Mouse (Mus musculus): ENCODE results near the gene 4930578C19Rik. TPM values are rescaled to one million over a fixed set of nuclear protein-coding genes. Genes with fewer than 3 reads are reported as not detected.

Gene 4930578C19Rik
- 0.16 and 0.28 TPM in 2 replicates for polyA plus RNA-seq (2012; rRNA removed)

DNA sequence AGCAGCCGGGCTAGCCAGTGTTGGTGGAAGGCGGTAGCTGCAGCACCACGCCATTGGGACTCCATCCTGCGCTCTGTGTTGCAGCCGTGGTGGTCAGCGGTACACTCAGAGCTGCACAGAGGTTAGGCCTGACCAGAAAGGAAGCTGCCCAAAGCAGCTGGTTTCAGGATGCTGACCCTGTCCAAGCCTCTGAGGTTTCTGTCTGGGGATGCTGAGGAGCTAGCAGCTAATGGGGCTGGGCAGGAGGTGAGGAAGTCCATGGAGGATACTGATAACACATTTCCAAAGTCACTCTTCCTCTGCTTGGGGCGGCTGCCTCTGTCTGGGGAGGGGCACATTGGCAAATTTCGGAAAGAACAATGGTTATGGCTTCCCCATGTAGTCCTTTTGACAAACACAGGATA, at the start of gene 4930578C19Rik:
Gene 4930578C19Rik (minus strand): TSS at position 200 of the 404 bp plus-strand sequence.
- Histone ChIP-seq H3K4me1 (ENCODE audit: control insufficient read depth, insufficient read depth, low read length) (no peaks in the 10 kb centered on the region), H3K4me3 (ENCODE audit: control insufficient read depth, low read depth, low read length) (no peak within 1 kb of the TSS), H3K27me3 (ENCODE audit: control insufficient read depth, insufficient read depth, low read length) (no peaks in the 10 kb centered on the region), H3K27ac (ENCODE audit: control insufficient read depth, insufficient read depth, low read depth, low read length) (no peak within 1 kb of the TSS), H3K36me3 (ENCODE audit: control insufficient read depth, insufficient read depth, low read length) (no peaks in the 10 kb centered on the region)
- TF ChIP-seq POLR2A (IDR thresholded peaks at IDR 0.05; ENCODE audit: control insufficient read depth, low read depth, low read length) (no peak), CTCF (IDR thresholded peaks at IDR 0.05; ENCODE audit: control insufficient read depth, insufficient read depth, insufficient replicate concordance, low read depth, low read length) (no peak)

DNA sequence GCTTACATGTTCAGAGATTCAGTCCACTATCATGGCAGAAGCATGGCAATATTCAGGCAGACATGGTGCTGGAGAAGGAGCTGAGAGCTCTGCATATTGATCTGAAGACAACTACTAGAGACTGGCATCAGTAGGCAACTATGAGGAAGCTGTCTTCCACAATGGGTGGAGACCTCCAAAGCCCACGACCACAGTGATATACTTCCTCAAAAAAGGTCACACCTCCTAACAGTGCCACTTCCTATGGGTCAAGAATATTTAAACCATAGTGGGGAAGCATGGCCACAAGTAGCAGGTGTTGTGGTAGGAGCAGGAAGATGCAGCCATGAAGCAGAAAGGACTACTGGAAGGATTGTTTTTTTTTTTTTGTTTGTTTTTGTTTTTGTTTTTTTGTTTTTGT, 6.5 kb upstream of the 4930578C19Rik start:
- Histone ChIP-seq H3K4me3 (ENCODE audit: control insufficient read depth, low read depth, low read length) (no peak overlapping the region), H3K4me1 (ENCODE audit: control insufficient read depth, insufficient read depth, low read length) (no peaks in the 10 kb centered on the region), H3K27ac (ENCODE audit: control insufficient read depth, insufficient read depth, low read depth, low read length) (no peak overlapping the region), H3K36me3 (ENCODE audit: control insufficient read depth, insufficient read depth, low read length) (no peaks in the 10 kb centered on the region), H3K27me3 (ENCODE audit: control insufficient read depth, insufficient read depth, low read length) (no peaks in the 10 kb centered on the region)
- no peak for TF ChIP-seq CTCF (IDR thresholded peaks at IDR 0.05; ENCODE audit: control insufficient read depth, insufficient read depth, insufficient replicate concordance, low read depth, low read length)
- TF ChIP-seq POLR2A (IDR thresholded peaks at IDR 0.05; ENCODE audit: control insufficient read depth, low read depth, low read length) = no peak

DNA sequence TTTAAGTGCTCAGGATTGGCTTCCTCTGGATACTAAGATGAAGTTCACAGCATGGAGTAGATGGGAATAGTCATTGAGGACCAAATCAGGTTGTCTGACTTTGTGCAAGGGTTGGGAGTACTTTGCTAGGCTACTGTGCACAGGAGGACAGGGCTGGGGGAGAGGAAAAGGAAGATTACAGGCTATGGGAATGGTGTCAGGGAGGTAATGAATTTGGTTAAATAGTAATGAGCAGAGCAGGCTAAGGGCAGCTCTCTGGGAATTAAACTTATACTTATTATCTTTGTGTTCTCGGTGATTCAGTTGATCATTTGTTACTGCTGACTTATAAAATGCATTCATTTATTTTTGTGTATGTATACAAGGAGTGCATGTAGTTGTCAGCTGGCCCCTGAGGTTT, 1.7 kb upstream of the 4930578C19Rik start:
- H3K27me3 ChIP-seq (ENCODE audit: control insufficient read depth, insufficient read depth, low read length) = no peaks in the 10 kb centered on the region
- no peaks in the 10 kb centered on the region for H3K4me1 ChIP-seq (ENCODE audit: control insufficient read depth, insufficient read depth, low read length)
- no peak overlapping the region for H3K4me3 ChIP-seq (ENCODE audit: control insufficient read depth, low read depth, low read length)
- H3K36me3 ChIP-seq (ENCODE audit: control insufficient read depth, insufficient read depth, low read length) = no peaks in the 10 kb centered on the region
- H3K27ac ChIP-seq (ENCODE audit: control insufficient read depth, insufficient read depth, low read depth, low read length) = no peak overlapping the region
- TF ChIP-seq CTCF (IDR thresholded peaks at IDR 0.05; ENCODE audit: control insufficient read depth, insufficient read depth, insufficient replicate concordance, low read depth, low read length) = no peak
- TF ChIP-seq POLR2A (IDR thresholded peaks at IDR 0.05; ENCODE audit: control insufficient read depth, low read depth, low read length) = no peak

DNA sequence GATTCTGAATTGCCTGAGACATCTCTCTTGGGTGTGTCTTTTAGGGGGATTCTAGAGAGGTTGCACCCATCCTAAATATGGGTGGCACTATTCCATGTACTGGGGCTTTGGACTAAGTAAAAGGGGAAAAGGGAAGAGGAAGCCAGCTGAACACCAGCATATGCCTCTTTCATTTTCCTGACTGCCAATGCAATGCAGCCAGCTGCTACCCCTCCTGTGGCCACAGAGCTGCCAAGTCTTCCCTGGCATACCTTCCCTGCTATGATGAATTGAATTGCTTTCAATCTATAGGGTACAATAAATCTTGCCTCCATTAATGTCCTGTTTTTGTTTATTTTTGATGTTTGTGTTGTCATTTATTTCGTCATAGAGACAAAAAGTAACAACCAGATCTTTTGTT, 9.6 kb downstream of the 4930578C19Rik start:
- H3K4me3 ChIP-seq (ENCODE audit: control insufficient read depth, low read depth, low read length) = no peak overlapping the region
- no peaks in the 10 kb centered on the region for H3K27me3 ChIP-seq (ENCODE audit: control insufficient read depth, insufficient read depth, low read length)
- H3K4me1 ChIP-seq (ENCODE audit: control insufficient read depth, insufficient read depth, low read length) = no peaks in the 10 kb centered on the region
- no peak overlapping the region for H3K27ac ChIP-seq (ENCODE audit: control insufficient read depth, insufficient read depth, low read depth, low read length)
- TF ChIP-seq POLR2A (IDR thresholded peaks at IDR 0.05; ENCODE audit: control insufficient read depth, low read depth, low read length) (no peak), CTCF (IDR thresholded peaks at IDR 0.05; ENCODE audit: control insufficient read depth, insufficient read depth, insufficient replicate concordance, low read depth, low read length) (no peak)
- H3K36me3 ChIP-seq (ENCODE audit: control insufficient read depth, insufficient read depth, low read length) = no peaks in the 10 kb centered on the region

DNA sequence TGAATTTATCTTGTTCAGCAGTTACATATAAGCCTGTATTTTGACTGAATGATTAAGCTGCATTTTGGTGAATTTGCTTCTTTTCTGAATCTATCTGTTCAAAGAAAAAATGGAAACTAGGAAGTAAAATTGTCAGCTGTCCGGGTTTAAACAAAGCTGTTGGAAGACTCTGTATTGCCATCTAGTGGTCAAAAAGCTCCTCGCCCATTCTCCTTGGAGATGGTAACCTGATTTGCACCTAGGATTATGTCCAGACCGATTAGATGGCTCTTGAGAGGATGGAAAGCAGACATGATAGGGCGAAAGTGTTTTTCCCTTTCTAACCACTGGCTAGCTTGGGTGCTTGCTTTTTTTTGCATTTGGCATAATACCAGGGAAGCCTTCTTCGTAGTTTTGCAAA, 19.1 kb downstream of the 4930578C19Rik start:
- no peak overlapping the region for H3K4me3 ChIP-seq (ENCODE audit: control insufficient read depth, low read depth, low read length)
- H3K27me3 ChIP-seq (ENCODE audit: control insufficient read depth, insufficient read depth, low read length) = no peaks in the 10 kb centered on the region
- no peaks in the 10 kb centered on the region for H3K4me1 ChIP-seq (ENCODE audit: control insufficient read depth, insufficient read depth, low read length)
- TF ChIP-seq POLR2A (IDR thresholded peaks at IDR 0.05; ENCODE audit: control insufficient read depth, low read depth, low read length) (no peak), CTCF (IDR thresholded peaks at IDR 0.05; ENCODE audit: control insufficient read depth, insufficient read depth, insufficient replicate concordance, low read depth, low read length) (no peak)
- H3K27ac ChIP-seq (ENCODE audit: control insufficient read depth, insufficient read depth, low read depth, low read length) = no peak overlapping the region
- no peaks in the 10 kb centered on the region for H3K36me3 ChIP-seq (ENCODE audit: control insufficient read depth, insufficient read depth, low read length)

DNA sequence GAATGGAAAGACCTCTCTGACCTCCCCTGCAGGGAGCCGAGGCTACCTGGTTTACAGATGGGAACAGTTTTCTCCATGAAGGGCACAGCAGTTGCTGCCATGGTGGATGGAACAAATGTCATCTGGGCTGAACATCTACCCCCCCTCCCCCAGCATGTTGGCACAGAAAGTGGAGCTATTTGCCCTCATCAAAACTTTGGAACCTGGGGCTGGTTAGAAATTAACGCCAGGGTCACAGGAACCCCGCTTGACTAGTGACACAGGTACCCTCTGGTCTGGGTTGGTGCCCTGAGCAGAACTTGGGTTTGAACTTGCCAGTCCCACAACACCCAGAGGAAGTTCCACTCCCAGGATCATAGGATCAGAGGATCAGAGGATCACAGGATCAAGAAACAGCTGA, 35.7 kb downstream of the 4930578C19Rik start:
- no peaks in the 10 kb centered on the region for H3K36me3 ChIP-seq (ENCODE audit: control insufficient read depth, insufficient read depth, low read length)
- H3K4me3 ChIP-seq (ENCODE audit: control insufficient read depth, low read depth, low read length) = no peak overlapping the region
- TF ChIP-seq POLR2A (IDR thresholded peaks at IDR 0.05; ENCODE audit: control insufficient read depth, low read depth, low read length) (no peak), CTCF (IDR thresholded peaks at IDR 0.05; ENCODE audit: control insufficient read depth, insufficient read depth, insufficient replicate concordance, low read depth, low read length) (no peak)
- H3K27me3 ChIP-seq (ENCODE audit: control insufficient read depth, insufficient read depth, low read length) = no peaks in the 10 kb centered on the region
- no peaks in the 10 kb centered on the region for H3K4me1 ChIP-seq (ENCODE audit: control insufficient read depth, insufficient read depth, low read length)
- H3K27ac ChIP-seq (ENCODE audit: control insufficient read depth, insufficient read depth, low read depth, low read length) = no peak overlapping the region

DNA sequence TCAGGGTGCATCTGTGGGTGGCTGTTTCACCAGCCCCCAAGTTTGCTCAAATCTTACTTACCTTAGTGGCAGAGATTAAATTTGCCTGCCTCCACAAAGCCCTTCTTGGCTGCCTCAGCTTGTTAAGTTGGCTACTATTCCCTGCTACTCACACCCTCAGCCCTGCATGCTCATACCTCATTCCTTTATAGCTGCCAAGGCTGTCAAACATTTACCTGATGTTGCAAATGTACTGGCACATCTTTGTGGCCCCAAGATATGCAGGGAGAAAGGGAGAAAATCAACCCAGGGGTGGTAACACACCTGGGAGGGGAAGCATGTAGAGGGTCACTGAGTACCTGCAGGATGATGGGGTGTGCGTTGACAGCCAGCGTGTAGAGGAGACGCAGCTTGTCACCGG, 38.0 kb downstream of the 4930578C19Rik start:
- Histone ChIP-seq H3K27ac (ENCODE audit: control insufficient read depth, insufficient read depth, low read depth, low read length) (no peak overlapping the region), H3K27me3 (ENCODE audit: control insufficient read depth, insufficient read depth, low read length) (no peaks in the 10 kb centered on the region), H3K36me3 (ENCODE audit: control insufficient read depth, insufficient read depth, low read length) (no peaks in the 10 kb centered on the region), H3K4me1 (ENCODE audit: control insufficient read depth, insufficient read depth, low read length) (no peaks in the 10 kb centered on the region), H3K4me3 (ENCODE audit: control insufficient read depth, low read depth, low read length) (no peak overlapping the region)
- TF ChIP-seq POLR2A (IDR thresholded peaks at IDR 0.05; ENCODE audit: control insufficient read depth, low read depth, low read length) = no peak
- no peak for TF ChIP-seq CTCF (IDR thresholded peaks at IDR 0.05; ENCODE audit: control insufficient read depth, insufficient read depth, insufficient replicate concordance, low read depth, low read length)
